Mouse (Mus musculus): ENCODE measurements around the gene Ctnna2. TPM values are rescaled to one million over a fixed set of nuclear protein-coding genes. Genes with fewer than 3 reads are reported as not detected.

Ctnna2 gene
- total and polyA plus RNA-seq, 3 experiments = 0.11 TPM; not detected in 2

DNA sequence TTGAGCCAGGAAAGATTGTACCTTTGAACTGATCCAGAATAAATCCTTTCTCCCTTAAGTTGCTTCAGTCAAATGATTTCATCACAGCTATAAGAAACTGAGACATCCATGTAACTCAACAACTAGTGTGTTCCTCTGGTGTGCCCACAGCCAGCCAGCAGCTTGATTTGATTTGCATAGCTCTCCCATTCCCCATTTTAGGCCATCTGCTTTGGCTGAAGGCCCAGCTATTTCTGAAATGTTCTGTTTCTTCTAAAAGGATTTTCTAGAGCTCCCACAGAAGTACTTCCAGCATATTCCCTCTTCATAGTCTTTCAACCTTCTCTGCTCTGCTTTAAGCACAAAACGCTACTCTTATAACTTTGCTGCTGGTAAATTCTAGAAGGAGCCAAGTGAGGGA lies 770.3 kb downstream of the Ctnna2 start:
- Histone ChIP-seq H3K4me1 (ENCODE audit: insufficient read depth, low read depth, low read length) (no peaks in the 10 kb centered on the region), H3K36me3 (replicated peaks) (no peaks in the 10 kb centered on the region), H3K9me3 (replicated peaks) (peaks cover 5% of the 10 kb centered on the region; the same call in 1 of the 2 replicates), H3K27me3 (ENCODE audit: insufficient read depth, low read length) (no peaks in the 10 kb centered on the region), H3K4me3 (ENCODE audit: low read depth, low read length) (no peak overlapping the region)
- ATAC-seq (ENCODE audit: extremely low read depth, insufficient number of reproducible peaks, low FRiP score, poor library complexity, severe bottlenecking) (no peak), DNase-seq (ENCODE audit: low spot score) (no peak)
- TF ChIP-seq POLR2AphosphoS5 (IDR thresholded peaks at IDR 0.05; ENCODE audit: insufficient replicate concordance, low read depth, low read length) = no peak
- TF ChIP-seq TAL1 (conservative IDR thresholded peaks at IDR 0.05; ENCODE audit: low read depth, low read length) = no peak
- TF ChIP-seq GATA1 (IDR thresholded peaks at IDR 0.05; ENCODE audit: borderline replicate concordance, low read length) = no peak
- TF ChIP-seq GATA2 (IDR thresholded peaks at IDR 0.05; ENCODE audit: borderline replicate concordance, low read depth, low read length) = no peak
- TF ChIP-seq CTCF (IDR thresholded peaks at IDR 0.05; ENCODE audit: low read depth, low read length) = no peak

GRCm38 (mm10) chr6:77199375-77199774 lies 780.1 kb downstream of the Ctnna2 start:
- peaks cover 4% of the 10 kb centered on the region; the same call in 1 of the 2 replicates for H3K9me3 ChIP-seq (replicated peaks)
- no peaks in the 10 kb centered on the region for H3K36me3 ChIP-seq (replicated peaks)
- no peak overlapping the region for H3K4me3 ChIP-seq (ENCODE audit: low read depth, low read length)
- no peaks in the 10 kb centered on the region for H3K4me1 ChIP-seq (ENCODE audit: insufficient read depth, low read depth, low read length)
- ATAC-seq (ENCODE audit: extremely low read depth, insufficient number of reproducible peaks, low FRiP score, poor library complexity, severe bottlenecking) (no peak), DNase-seq (ENCODE audit: low spot score) (no peak)
- TF ChIP-seq GATA1 (IDR thresholded peaks at IDR 0.05; ENCODE audit: borderline replicate concordance, low read length) (no peak), TAL1 (conservative IDR thresholded peaks at IDR 0.05; ENCODE audit: low read depth, low read length) (no peak), CTCF (IDR thresholded peaks at IDR 0.05; ENCODE audit: low read depth, low read length) (no peak), GATA2 (IDR thresholded peaks at IDR 0.05; ENCODE audit: borderline replicate concordance, low read depth, low read length) (no peak), POLR2AphosphoS5 (IDR thresholded peaks at IDR 0.05; ENCODE audit: insufficient replicate concordance, low read depth, low read length) (no peak)
- no peaks in the 10 kb centered on the region for H3K27me3 ChIP-seq (ENCODE audit: insufficient read depth, low read length)

- DNase-seq (ENCODE audit: low spot score) (no peak), ATAC-seq (ENCODE audit: extremely low read depth, insufficient number of reproducible peaks, low FRiP score, poor library complexity, severe bottlenecking) (no peak)
- H3K27me3 ChIP-seq (ENCODE audit: insufficient read depth, low read length) = no peaks in the 10 kb centered on the region
- H3K4me3 ChIP-seq (ENCODE audit: low read depth, low read length) = no peak overlapping the region
- TF ChIP-seq TAL1 (conservative IDR thresholded peaks at IDR 0.05; ENCODE audit: low read depth, low read length) = no peak
- no peak for TF ChIP-seq POLR2AphosphoS5 (IDR thresholded peaks at IDR 0.05; ENCODE audit: insufficient replicate concordance, low read depth, low read length)
- TF ChIP-seq CTCF (IDR thresholded peaks at IDR 0.05; ENCODE audit: low read depth, low read length) = no peak
- no peak for TF ChIP-seq GATA2 (IDR thresholded peaks at IDR 0.05; ENCODE audit: borderline replicate concordance, low read depth, low read length)
- no peak for TF ChIP-seq GATA1 (IDR thresholded peaks at IDR 0.05; ENCODE audit: borderline replicate concordance, low read length)
- peaks cover 4% of the 10 kb centered on the region; the same call in 1 of the 2 replicates for H3K9me3 ChIP-seq (replicated peaks)
- H3K36me3 ChIP-seq (replicated peaks) = no peaks in the 10 kb centered on the region
- no peaks in the 10 kb centered on the region for H3K4me1 ChIP-seq (ENCODE audit: insufficient read depth, low read depth, low read length)
Measured at GRCm38 (mm10) chr6:77196650-77197049, 782.8 kb downstream of the Ctnna2 start.

- ATAC-seq (ENCODE audit: extremely low read depth, insufficient number of reproducible peaks, low FRiP score, poor library complexity, severe bottlenecking) (no peak), DNase-seq (ENCODE audit: low spot score) (no peak)
- Histone ChIP-seq H3K4me3 (ENCODE audit: low read depth, low read length) (no peak overlapping the region), H3K36me3 (replicated peaks) (no peaks in the 10 kb centered on the region), H3K4me1 (ENCODE audit: insufficient read depth, low read depth, low read length) (no peaks in the 10 kb centered on the region), H3K9me3 (replicated peaks) (no peaks in the 10 kb centered on the region), H3K27me3 (ENCODE audit: insufficient read depth, low read length) (no peaks in the 10 kb centered on the region)
- TF ChIP-seq TAL1 (conservative IDR thresholded peaks at IDR 0.05; ENCODE audit: low read depth, low read length) (no peak), GATA2 (IDR thresholded peaks at IDR 0.05; ENCODE audit: borderline replicate concordance, low read depth, low read length) (no peak), GATA1 (IDR thresholded peaks at IDR 0.05; ENCODE audit: borderline replicate concordance, low read length) (no peak), CTCF (IDR thresholded peaks at IDR 0.05; ENCODE audit: low read depth, low read length) (no peak), POLR2AphosphoS5 (IDR thresholded peaks at IDR 0.05; ENCODE audit: insufficient replicate concordance, low read depth, low read length) (no peak)
Measured at GRCm38 (mm10) chr6:77191635-77192034, 787.9 kb downstream of the Ctnna2 start.

GRCm38 (mm10) chr6:77188628-77189027 lies 790.9 kb downstream of the Ctnna2 start:
- H3K27me3 ChIP-seq (ENCODE audit: insufficient read depth, low read length) = no peaks in the 10 kb centered on the region
- no peak overlapping the region for H3K4me3 ChIP-seq (ENCODE audit: low read depth, low read length)
- no peak for ATAC-seq (ENCODE audit: extremely low read depth, insufficient number of reproducible peaks, low FRiP score, poor library complexity, severe bottlenecking)
- DNase-seq (ENCODE audit: low spot score) = no peak
- no peaks in the 10 kb centered on the region for H3K36me3 ChIP-seq (replicated peaks)
- TF ChIP-seq GATA1 (IDR thresholded peaks at IDR 0.05; ENCODE audit: borderline replicate concordance, low read length) = no peak
- TF ChIP-seq POLR2AphosphoS5 (IDR thresholded peaks at IDR 0.05; ENCODE audit: insufficient replicate concordance, low read depth, low read length) = no peak
- no peaks in the 10 kb centered on the region for H3K9me3 ChIP-seq (replicated peaks)
- no peaks in the 10 kb centered on the region for H3K4me1 ChIP-seq (ENCODE audit: insufficient read depth, low read depth, low read length)

DNA sequence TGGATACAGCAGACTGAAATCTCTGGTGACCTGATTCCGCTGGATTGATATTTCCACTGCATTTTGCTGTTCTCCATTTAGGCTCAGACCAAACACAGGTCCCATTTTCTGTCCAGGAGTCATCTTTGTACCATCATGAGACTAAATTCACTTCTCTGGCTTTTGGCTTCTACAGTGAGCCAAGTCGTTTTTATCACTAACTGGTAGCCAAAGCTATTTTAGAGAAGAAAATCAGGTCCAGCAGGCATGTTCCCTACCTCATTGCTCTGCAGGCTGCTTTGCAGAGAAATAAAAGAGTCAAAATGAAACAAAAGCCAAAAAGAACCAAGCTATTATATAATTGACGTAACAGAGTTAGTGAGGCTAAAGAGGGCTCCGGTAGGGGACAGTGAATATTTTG lies 793.7 kb downstream of the Ctnna2 start:
- no peaks in the 10 kb centered on the region for H3K9me3 ChIP-seq (replicated peaks)
- H3K36me3 ChIP-seq (replicated peaks) = no peaks in the 10 kb centered on the region
- H3K27me3 ChIP-seq (ENCODE audit: insufficient read depth, low read length) = no peaks in the 10 kb centered on the region
- DNase-seq (ENCODE audit: low spot score) = no peak
- TF ChIP-seq TAL1 (conservative IDR thresholded peaks at IDR 0.05; ENCODE audit: low read depth, low read length) = no peak
- no peak for TF ChIP-seq CTCF (IDR thresholded peaks at IDR 0.05; ENCODE audit: low read depth, low read length)
- no peak for TF ChIP-seq POLR2AphosphoS5 (IDR thresholded peaks at IDR 0.05; ENCODE audit: insufficient replicate concordance, low read depth, low read length)
- no peak for TF ChIP-seq GATA1 (IDR thresholded peaks at IDR 0.05; ENCODE audit: borderline replicate concordance, low read length)
- no peak for TF ChIP-seq GATA2 (IDR thresholded peaks at IDR 0.05; ENCODE audit: borderline replicate concordance, low read depth, low read length)
- H3K4me1 ChIP-seq (ENCODE audit: insufficient read depth, low read depth, low read length) = no peaks in the 10 kb centered on the region
- no peak for ATAC-seq (ENCODE audit: extremely low read depth, insufficient number of reproducible peaks, low FRiP score, poor library complexity, severe bottlenecking)
- H3K4me3 ChIP-seq (ENCODE audit: low read depth, low read length) = no peak overlapping the region
